Mouse (Mus musculus): ENCODE results near the gene Resp18.

DNA sequence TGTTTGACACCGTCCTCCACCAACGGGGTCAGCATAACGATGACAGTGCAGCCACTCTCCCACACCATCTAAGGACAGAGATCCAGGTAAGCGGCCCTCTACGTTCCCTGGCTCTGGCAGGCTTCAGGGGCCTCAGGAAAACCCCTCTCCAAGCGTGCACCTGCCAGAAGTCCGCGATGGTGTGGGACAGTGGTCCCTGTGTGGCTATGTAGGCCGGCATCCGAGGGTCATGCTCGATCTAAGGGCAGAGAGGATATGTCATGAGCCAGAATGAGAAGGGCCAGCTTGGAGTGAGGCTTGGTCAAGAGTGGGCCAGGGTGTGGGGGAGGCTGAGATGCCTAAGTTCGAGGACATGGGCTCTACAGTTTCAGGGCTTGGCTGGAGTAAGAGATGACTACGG lies 25.9 kb downstream of the Resp18 start:
- no peak for TF ChIP-seq POLR2A (IDR thresholded peaks at IDR 0.05; ENCODE audit: borderline replicate concordance, extremely low read depth, low read depth, low read length)
- TF ChIP-seq CTCF (IDR thresholded peaks at IDR 0.05; ENCODE audit: insufficient read depth, low read length): no peak
